In genomic region chr14:20725660-20726339, GRCm38 (mm10) we compare ENCODE assay signal across 18 mouse cellular contexts. TPM values are rescaled to one million over a fixed set of nuclear protein-coding genes. Genes with fewer than 3 reads are reported as not detected.
A peak's percentile ranks its signal among the peaks of the same experiment; 100 is the strongest.
DNase-seq lines count a peak whose midpoint lies in the region; ATAC-seq and TF ChIP-seq lines count a peak whose summit lies in the region.
"Had no signal": no experiment of that assay in that cellular context is flagged by ENCODE, and none has a peak within 500 bp of the region (broad histone marks: within the 10 kb centered on the region; RNA-seq: fewer than 3 reads in every experiment).

No protein-coding gene starts in this region.

- no peak for ATAC-seq in erythroblast, adult 5-6 weeks (replicated peaks; ENCODE audit: low FRiP score, poor library complexity, severe bottlenecking)
- no peak for ATAC-seq in heart, postnatal 0 days (ENCODE audit: insufficient read depth, low read depth)
- ATAC-seq in intestine, embryonic 15.5 days, result peak; percentile 88
- peak; percentile 65 for ATAC-seq in liver, embryonic 15.5 days (ENCODE audit: insufficient read depth)
- ATAC-seq in hindbrain, embryonic 12.5 days (ENCODE audit: low FRiP score), result no peak

- H3K36me3 ChIP-seq in erythroblast, embryonic 14.5 days (ENCODE audit: control insufficient read depth), result peaks cover 99% of the 10 kb centered on the region
- H3K36me3 ChIP-seq in heart, postnatal 0 days (replicated peaks; ENCODE audit: control insufficient read depth, insufficient read depth, low read length), result peaks cover 98% of the 10 kb centered on the region
- H3K36me3 ChIP-seq in intestine, embryonic 15.5 days, result peaks cover 72% of the 10 kb centered on the region
- peaks cover 99% of the 10 kb centered on the region for H3K36me3 ChIP-seq in liver, embryonic 15.5 days (replicated peaks)
- H3K36me3 ChIP-seq in hindbrain, embryonic 12.5 days, result peaks cover 93% of the 10 kb centered on the region

- no peaks in the 10 kb centered on the region for H3K27me3 ChIP-seq in erythroblast, embryonic 14.5 days (ENCODE audit: control insufficient read depth)
- no peaks in the 10 kb centered on the region for H3K27me3 ChIP-seq in heart, postnatal 0 days (ENCODE audit: control insufficient read depth, insufficient read depth, low read length)
- no peaks in the 10 kb centered on the region for H3K27me3 ChIP-seq in intestine, embryonic 15.5 days (replicated peaks)
- no peaks in the 10 kb centered on the region for H3K27me3 ChIP-seq in liver, embryonic 15.5 days
- no peaks in the 10 kb centered on the region for H3K27me3 ChIP-seq in hindbrain, embryonic 12.5 days
- H3K27me3 ChIP-seq: midbrain, embryonic 12.5 days; neural tube, embryonic 15.5 days had no signal

- H3K4me1 ChIP-seq in erythroblast, embryonic 14.5 days (ENCODE audit: control insufficient read depth), result peaks cover 51% of the 10 kb centered on the region
- 0 out of 2 replicates have a peak, but pooled peaks cover 6% of the 10 kb centered on the region for H3K4me1 ChIP-seq in heart, postnatal 0 days (ENCODE audit: control insufficient read depth, insufficient read depth)
- H3K4me1 ChIP-seq in intestine, embryonic 15.5 days (replicated peaks), result peaks cover 5% of the 10 kb centered on the region; the same call in 1 of the 2 replicates
- peaks cover 36% of the 10 kb centered on the region for H3K4me1 ChIP-seq in liver, embryonic 15.5 days (replicated peaks)
- H3K4me1 ChIP-seq in hindbrain, embryonic 12.5 days, result no peaks in the 10 kb centered on the region
- H3K4me1 ChIP-seq: midbrain, embryonic 12.5 days; neural tube, embryonic 15.5 days had no signal

- no peak for DNase-seq in heart, postnatal 0 days (ENCODE audit: low spot score)
- DNase-seq in heart, adult 18-20 months, result no peak
- DNase-seq in adrenal gland, adult (ENCODE audit: inconsistent age in 2 of 2, low spot score in 1 of 2), result no peak
- DNase-seq: adrenal gland, postnatal 25 days; cerebellum, adult 9-10 months; gastrocnemius, postnatal 14 days; left cerebral cortex, postnatal 4 days; lung, embryonic 14.5 days; lung, postnatal 4 days had no signal

- no peak overlapping the region; the same call in 1 of the 2 replicates for H3K9ac ChIP-seq in heart, postnatal 0 days (replicated peaks; ENCODE audit: low read depth, low read length)
- H3K9ac ChIP-seq in intestine, embryonic 15.5 days, result no peak overlapping the region
- peak overlapping the region; percentile 40; the same call in 1 of the 2 replicates for H3K9ac ChIP-seq in liver, embryonic 15.5 days
- no peak overlapping the region for H3K9ac ChIP-seq in hindbrain, embryonic 12.5 days
- H3K9ac ChIP-seq: lung, embryonic 14.5 days; midbrain, embryonic 12.5 days; neural tube, embryonic 15.5 days had no signal

- no peak overlapping the region for H3K4me2 ChIP-seq in heart, postnatal 0 days (ENCODE audit: low read depth, low read length)
- H3K4me2 ChIP-seq in intestine, embryonic 15.5 days (replicated peaks), result no peak overlapping the region
- H3K4me2 ChIP-seq in liver, embryonic 15.5 days, result peak overlapping the region; percentile 58
- H3K4me2 ChIP-seq in hindbrain, embryonic 12.5 days (replicated peaks), result no peak overlapping the region
- H3K4me2 ChIP-seq: lung, embryonic 14.5 days; midbrain, embryonic 12.5 days; neural tube, embryonic 15.5 days had no signal

- TF ChIP-seq EP300 in heart, postnatal 0 days (IDR thresholded peaks at IDR 0.05; ENCODE audit: low read depth), result no peak

- WGBS in heart, postnatal 0 days, result 32% methylated on average over 6 of the region's 6 CpGs
- WGBS in intestine, embryonic 15.5 days, result 47% methylated on average over 6 of the region's 6 CpGs
- 21% methylated on average over 6 of the region's 6 CpGs for WGBS in liver, embryonic 15.5 days (ENCODE audit: insufficient replicate concordance)
- 82% methylated on average over 6 of the region's 6 CpGs for WGBS in hindbrain, embryonic 12.5 days

- H3K27ac ChIP-seq in heart, postnatal 0 days (ENCODE audit: low read depth), result peak overlapping the region; percentile 58
- H3K27ac ChIP-seq in intestine, embryonic 15.5 days, result peak overlapping the region; percentile 76
- peak overlapping the region; percentile 76 for H3K27ac ChIP-seq in liver, embryonic 15.5 days (replicated peaks)
- no peak overlapping the region for H3K27ac ChIP-seq in hindbrain, embryonic 12.5 days
- H3K27ac ChIP-seq: kidney, postnatal 0 days; layer of hippocampus, adult 2 months; midbrain, embryonic 12.5 days; neural tube, embryonic 15.5 days had no signal

- TF ChIP-seq CTCF in heart, postnatal 0 days (IDR thresholded peaks at IDR 0.05; ENCODE audit: low read depth), result no peak

- H3K4me3 ChIP-seq in erythroblast, embryonic 14.5 days (replicated peaks), result peak overlapping the region; percentile 12
- H3K4me3 ChIP-seq in heart, postnatal 0 days (ENCODE audit: low read depth, low read length), result no peak overlapping the region
- no peak overlapping the region for H3K4me3 ChIP-seq in intestine, embryonic 15.5 days (replicated peaks)
- 0 out of 2 replicates have a peak overlapping the region, but pooled peaks have one; percentile 4 for H3K4me3 ChIP-seq in liver, embryonic 15.5 days (replicated peaks)
- H3K4me3 ChIP-seq in hindbrain, embryonic 12.5 days, result no peak overlapping the region
- H3K4me3 ChIP-seq: layer of hippocampus, adult 2 months; midbrain, embryonic 12.5 days; neural tube, embryonic 15.5 days had no signal

- H3K9me3 ChIP-seq in erythroblast, embryonic 14.5 days (ENCODE audit: control insufficient read depth, low read length), result no peaks in the 10 kb centered on the region
- H3K9me3 ChIP-seq in heart, postnatal 0 days (replicated peaks; ENCODE audit: control insufficient read depth, low read length), result no peaks in the 10 kb centered on the region
- H3K9me3 ChIP-seq in intestine, embryonic 15.5 days, result no peaks in the 10 kb centered on the region
- no peaks in the 10 kb centered on the region for H3K9me3 ChIP-seq in liver, embryonic 15.5 days (replicated peaks)
- H3K9me3 ChIP-seq in hindbrain, embryonic 12.5 days (replicated peaks), result no peaks in the 10 kb centered on the region
- H3K9me3 ChIP-seq: midbrain, embryonic 12.5 days; neural tube, embryonic 15.5 days had no signal

RNA-seq across cellular contexts. Expression of gene Ndst2, which starts 8.6 kb away (rescaled TPM):
- polyA plus RNA-seq in erythroblast, embryonic 14.5 days (2012), result 0.80 and 1.5 TPM in 2 replicates
- 69.8 and 80.1 TPM in 2 replicates for total RNA-seq in erythroblast, adult 5-6 weeks (2015; ENCODE audit: low replicate concordance)
- total RNA-seq in erythroblast, adult 5-6 weeks (2017; ENCODE audit: low replicate concordance), result 25.0 and 32.7 TPM in 2 replicates
- 8.0 and 20.3 TPM in 2 replicates for total RNA-seq in heart, postnatal 0 days (2014; rRNA removed; ENCODE audit: low replicate concordance)
- polyA plus RNA-seq in heart, postnatal 0 days (2015; fragmentation: Nextera tagmentation; extraction: Ambion mirVana), result 7.8 and 8.5 TPM in 2 replicates
- 1 to 10 TPM; 6.4 to 8.3 TPM for total RNA-seq in heart, adult 18-20 months (2021)
- 20.4 and 21.9 TPM in 2 replicates for polyA plus RNA-seq in intestine, embryonic 15.5 days (2015; fragmentation: Nextera tagmentation; extraction: Ambion mirVana)
- 16.3 and 17.5 TPM in 2 replicates for polyA plus RNA-seq in liver, embryonic 15.5 days (2015; fragmentation: Nextera tagmentation; extraction: Ambion mirVana)
- 27.2 and 28.2 TPM in 2 replicates for polyA plus RNA-seq in hindbrain, embryonic 12.5 days (2016; fragmentation: Nextera tagmentation; extraction: Ambion mirVana)

RNA-seq across cellular contexts. Expression of gene Zswim8, which starts 18.4 kb away (rescaled TPM):
- 6.1 and 6.7 TPM in 2 replicates for polyA plus RNA-seq in erythroblast, embryonic 14.5 days (2012)
- total RNA-seq in erythroblast, adult 5-6 weeks (2015; ENCODE audit: low replicate concordance), result 17.8 and 32.3 TPM in 2 replicates
- 10.1 and 16.3 TPM in 2 replicates for total RNA-seq in erythroblast, adult 5-6 weeks (2017; ENCODE audit: low replicate concordance)
- total RNA-seq in heart, postnatal 0 days (2014; rRNA removed; ENCODE audit: low replicate concordance), result 60.1 and 78.8 TPM in 2 replicates
- polyA plus RNA-seq in heart, postnatal 0 days (2015; fragmentation: Nextera tagmentation; extraction: Ambion mirVana), result 11.6 and 14.2 TPM in 2 replicates
- total RNA-seq in heart, adult 18-20 months (2021), result 10 to 100 TPM; 28.5 to 36.0 TPM
- 21.2 and 23.5 TPM in 2 replicates for polyA plus RNA-seq in intestine, embryonic 15.5 days (2015; fragmentation: Nextera tagmentation; extraction: Ambion mirVana)
- polyA plus RNA-seq in liver, embryonic 15.5 days (2015; fragmentation: Nextera tagmentation; extraction: Ambion mirVana), result 5.0 and 5.8 TPM in 2 replicates
- 53.8 and 60.1 TPM in 2 replicates for polyA plus RNA-seq in hindbrain, embryonic 12.5 days (2016; fragmentation: Nextera tagmentation; extraction: Ambion mirVana)

RNA-seq across cellular contexts. Expression of gene Chchd1, which starts 23.0 kb away (rescaled TPM):
- polyA plus RNA-seq in erythroblast, embryonic 14.5 days (2012), result 0.43 and 0.77 TPM in 2 replicates
- total RNA-seq in erythroblast, adult 5-6 weeks (2015; ENCODE audit: low replicate concordance), result 9.6 and 27.1 TPM in 2 replicates
- 22.5 and 44.7 TPM in 2 replicates for total RNA-seq in erythroblast, adult 5-6 weeks (2017; ENCODE audit: low replicate concordance)
- total RNA-seq in heart, postnatal 0 days (2014; rRNA removed; ENCODE audit: low replicate concordance), result 159 and 181 TPM in 2 replicates
- 243 and 251 TPM in 2 replicates for polyA plus RNA-seq in heart, postnatal 0 days (2015; fragmentation: Nextera tagmentation; extraction: Ambion mirVana)
- 100 to 1,000 TPM; 108 to 122 TPM for total RNA-seq in heart, adult 18-20 months (2021)
- 191 and 227 TPM in 2 replicates for polyA plus RNA-seq in intestine, embryonic 15.5 days (2015; fragmentation: Nextera tagmentation; extraction: Ambion mirVana)
- polyA plus RNA-seq in liver, embryonic 15.5 days (2015; fragmentation: Nextera tagmentation; extraction: Ambion mirVana), result 70.8 and 89.3 TPM in 2 replicates
- polyA plus RNA-seq in hindbrain, embryonic 12.5 days (2016; fragmentation: Nextera tagmentation; extraction: Ambion mirVana), result 213 and 215 TPM in 2 replicates

RNA-seq across cellular contexts. Expression of gene Fut11, which starts 31.0 kb away (rescaled TPM):
- 0.37 TPM in 2 replicates for polyA plus RNA-seq in erythroblast, embryonic 14.5 days (2012)
- 2.5 and 9.2 TPM in 2 replicates for total RNA-seq in erythroblast, adult 5-6 weeks (2015; ENCODE audit: low replicate concordance)
- 1.5 and 1.7 TPM in 2 replicates for total RNA-seq in erythroblast, adult 5-6 weeks (2017; ENCODE audit: low replicate concordance)
- 11.1 and 14.2 TPM in 2 replicates for total RNA-seq in heart, postnatal 0 days (2014; rRNA removed; ENCODE audit: low replicate concordance)
- polyA plus RNA-seq in heart, postnatal 0 days (2015; fragmentation: Nextera tagmentation; extraction: Ambion mirVana), result 11.4 and 11.9 TPM in 2 replicates
- total RNA-seq in heart, adult 18-20 months (2021), result 1 to 10 TPM; 4.6 to 6.1 TPM
- 21.2 and 22.8 TPM in 2 replicates for polyA plus RNA-seq in intestine, embryonic 15.5 days (2015; fragmentation: Nextera tagmentation; extraction: Ambion mirVana)
- 6.3 and 7.3 TPM in 2 replicates for polyA plus RNA-seq in liver, embryonic 15.5 days (2015; fragmentation: Nextera tagmentation; extraction: Ambion mirVana)
- 32.0 and 33.4 TPM in 2 replicates for polyA plus RNA-seq in hindbrain, embryonic 12.5 days (2016; fragmentation: Nextera tagmentation; extraction: Ambion mirVana)

RNA-seq across cellular contexts. Expression of gene Sec24c, which starts 51.7 kb away (rescaled TPM):
- polyA plus RNA-seq in erythroblast, embryonic 14.5 days (2012), result 3.6 and 5.0 TPM in 2 replicates
- 20.8 and 32.6 TPM in 2 replicates for total RNA-seq in erythroblast, adult 5-6 weeks (2015; ENCODE audit: low replicate concordance)
- 60.1 and 67.7 TPM in 2 replicates for total RNA-seq in erythroblast, adult 5-6 weeks (2017; ENCODE audit: low replicate concordance)
- total RNA-seq in heart, postnatal 0 days (2014; rRNA removed; ENCODE audit: low replicate concordance), result 71.2 and 91.6 TPM in 2 replicates
- 42.6 and 42.9 TPM in 2 replicates for polyA plus RNA-seq in heart, postnatal 0 days (2015; fragmentation: Nextera tagmentation; extraction: Ambion mirVana)
- total RNA-seq in heart, adult 18-20 months (2021), result 10 to 100 TPM; 95.8 to 97.9 TPM
- 82.8 and 96.2 TPM in 2 replicates for polyA plus RNA-seq in intestine, embryonic 15.5 days (2015; fragmentation: Nextera tagmentation; extraction: Ambion mirVana)
- polyA plus RNA-seq in liver, embryonic 15.5 days (2015; fragmentation: Nextera tagmentation; extraction: Ambion mirVana), result 35.3 and 40.6 TPM in 2 replicates
- 102 and 109 TPM in 2 replicates for polyA plus RNA-seq in hindbrain, embryonic 12.5 days (2016; fragmentation: Nextera tagmentation; extraction: Ambion mirVana)

Comparison
In these comparisons a context has a peak if more than half of its experiments do, and no peak if none do; other contexts are left out.
1. H3K4me3 ChIP-seq: peak in erythroblast, embryonic 14.5 days (single experiment) and liver, embryonic 15.5 days (single experiment); none in heart, postnatal 0 days (single experiment), intestine, embryonic 15.5 days (single experiment) and hindbrain, embryonic 12.5 days (single experiment).
2. ATAC-seq: peak in intestine, embryonic 15.5 days (single experiment) and liver, embryonic 15.5 days (single experiment); none in erythroblast, adult 5-6 weeks (single experiment), heart, postnatal 0 days (single experiment) and hindbrain, embryonic 12.5 days (single experiment).
3. RNA of gene Chchd1, which starts 23.0 kb away (polyA plus RNA-seq): 243 to 251 TPM in heart, postnatal 0 days, 191 to 227 TPM in intestine, embryonic 15.5 days, 213 to 215 TPM in hindbrain, embryonic 12.5 days and 70.8 to 89.3 TPM in liver, embryonic 15.5 days; 0.43 to 0.77 TPM in erythroblast, embryonic 14.5 days; every median in the first group is over 10 times any median in the second.